Mouse (Mus musculus): ENCODE results near the gene Hcfc1r1.

Gene Hcfc1r1

GRCm38 (mm10) chr17:23722376-23723125 lies 49.2 kb downstream of the Hcfc1r1 start, which contains the start of gene 1520401A03Rik:
Gene 1520401A03Rik, minus strand, starts transcription at chr17:23722783.
- DNase-seq: no peak

Measured in cerebellum, adult 8-10 months (tissue).